Mouse (Mus musculus): ENCODE measurements around the gene Cbx4. TPM values are rescaled to one million over a fixed set of nuclear protein-coding genes. Genes with fewer than 3 reads are reported as not detected.

Cbx4 gene
- total RNA-seq, 1 experiment from 2014 or later: 121 TPM

DNA sequence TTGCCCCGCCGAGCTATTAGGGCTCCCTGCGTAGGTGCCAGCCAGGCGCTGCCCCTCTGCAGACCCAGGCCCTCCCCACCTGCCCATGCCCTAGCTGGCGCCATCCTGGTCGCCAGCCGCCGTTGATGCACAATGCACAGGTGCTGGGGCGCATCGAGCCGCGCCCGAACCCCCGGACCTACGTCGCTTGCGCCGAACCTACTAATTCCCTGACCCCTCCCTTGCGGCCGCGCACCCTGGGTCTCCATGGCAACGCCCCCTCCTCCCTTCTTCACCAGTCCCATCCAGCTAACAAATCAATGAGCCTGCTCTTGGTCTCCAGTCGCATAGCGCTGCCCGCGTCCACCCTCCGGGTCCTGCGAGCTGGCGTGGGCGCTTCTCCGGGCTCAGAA lies 44.7 kb downstream of the Cbx4 start:
- no peak for DNase-seq

DNA sequence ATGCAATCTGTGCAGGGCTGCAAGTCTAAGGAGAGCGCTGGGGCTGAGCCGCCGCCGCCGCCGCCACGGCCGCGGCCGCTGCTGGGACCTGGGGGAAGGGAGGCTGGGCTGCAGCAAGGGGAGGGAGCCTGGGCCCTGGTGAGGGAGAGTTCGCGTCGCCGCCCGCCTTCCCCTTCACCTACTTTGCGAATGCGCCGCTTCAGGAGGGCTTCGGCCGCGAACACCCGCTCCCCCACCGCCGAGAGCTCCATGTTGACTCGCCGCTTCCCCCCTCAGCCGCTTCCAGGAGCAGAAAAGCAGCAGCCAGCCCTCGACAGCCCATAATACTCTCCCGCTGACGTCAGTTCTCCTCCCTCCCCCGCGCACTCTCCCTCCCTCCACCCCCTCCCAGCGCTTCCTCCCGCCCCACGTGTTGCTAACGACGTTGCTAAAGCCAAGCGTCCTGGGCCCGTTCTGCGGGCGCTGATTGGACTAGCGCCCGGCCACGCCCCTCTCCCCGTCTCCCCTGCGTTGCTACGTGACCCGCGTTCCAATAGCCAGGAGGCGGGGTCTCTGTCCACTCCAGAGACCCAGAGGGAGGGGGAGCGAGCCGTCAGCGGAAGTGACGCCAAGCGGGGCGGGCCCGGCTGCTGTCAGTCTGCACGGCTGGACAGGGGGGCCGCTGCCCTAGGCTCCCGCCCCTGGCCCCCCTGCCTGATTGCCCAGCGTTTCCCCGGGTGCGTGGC lies 45.3 kb downstream of the Cbx4 start, which contains the start of gene Cbx8:
Gene Cbx8, minus strand, starts transcription at position 370 of the 725 bp plus-strand sequence.
- peak; percentile 99 for DNase-seq

GRCm38 (mm10) chr11:119039732-119040512 lies 46.1 kb downstream of the Cbx4 start:
- no peak for DNase-seq

GRCm38 (mm10) chr11:119038744-119039484 lies 47.1 kb downstream of the Cbx4 start:
- no peak for DNase-seq

DNA sequence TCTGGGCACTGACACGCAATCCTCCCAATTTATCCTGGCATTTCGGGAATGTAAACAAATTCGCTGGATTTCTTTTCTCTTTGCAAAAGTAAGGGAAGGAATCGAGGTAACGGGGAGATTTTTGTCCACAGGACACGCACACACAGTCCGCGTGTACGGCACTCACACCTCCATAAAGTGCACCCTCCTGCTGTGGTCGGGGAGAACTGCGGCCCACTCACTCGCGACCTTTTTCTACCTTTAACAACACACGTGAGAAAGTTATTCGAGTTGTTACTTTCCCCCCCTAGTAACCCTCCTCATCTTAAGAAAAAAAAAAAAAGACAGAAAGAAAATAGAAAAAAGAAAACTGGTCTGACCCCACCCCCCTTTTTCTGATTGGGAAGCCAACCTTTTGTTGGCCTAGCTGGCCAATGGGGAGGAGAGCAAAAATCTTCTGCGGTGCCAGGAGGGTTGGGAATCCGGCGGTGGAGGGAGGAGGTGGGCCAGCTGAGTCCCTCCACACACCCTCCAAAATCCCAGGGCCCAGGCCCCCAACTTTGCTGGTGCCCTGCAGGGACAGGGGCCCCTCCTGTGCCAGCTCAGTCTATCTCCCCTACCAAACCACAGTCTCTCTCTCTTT lies 48.1 kb downstream of the Cbx4 start:
- DNase-seq: no peak

GRCm38 (mm10) chr11:119036934-119037779 lies 48.9 kb downstream of the Cbx4 start:
- no peak for DNase-seq

GRCm38 (mm10) chr11:119036447-119036846 lies 49.6 kb downstream of the Cbx4 start:
- DNase-seq: no peak

DNA sequence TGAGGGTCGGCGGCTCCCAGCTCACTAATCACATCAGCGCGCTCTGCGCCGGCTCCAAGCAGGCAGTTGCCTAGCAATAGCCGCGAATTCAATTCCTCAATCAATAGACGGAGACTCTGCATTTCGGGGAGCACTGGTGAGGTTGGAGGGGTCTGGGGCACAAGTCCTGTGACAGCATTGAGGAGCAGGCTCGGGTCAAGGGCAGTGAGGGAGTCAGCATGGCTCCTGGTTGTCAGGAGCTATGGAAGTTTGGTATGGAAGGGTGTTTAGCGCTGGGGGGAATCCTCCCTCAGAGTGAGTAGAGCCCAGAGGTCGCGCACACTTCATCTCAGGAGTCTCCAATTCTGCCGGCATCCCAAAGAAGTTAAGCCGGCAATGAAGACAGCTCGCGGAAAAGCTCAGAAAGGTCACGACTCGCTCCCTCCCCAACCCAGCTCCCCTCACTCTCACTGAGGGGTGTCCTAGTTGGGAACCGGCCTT lies 50.3 kb downstream of the Cbx4 start:
- no peak for DNase-seq

DNA sequence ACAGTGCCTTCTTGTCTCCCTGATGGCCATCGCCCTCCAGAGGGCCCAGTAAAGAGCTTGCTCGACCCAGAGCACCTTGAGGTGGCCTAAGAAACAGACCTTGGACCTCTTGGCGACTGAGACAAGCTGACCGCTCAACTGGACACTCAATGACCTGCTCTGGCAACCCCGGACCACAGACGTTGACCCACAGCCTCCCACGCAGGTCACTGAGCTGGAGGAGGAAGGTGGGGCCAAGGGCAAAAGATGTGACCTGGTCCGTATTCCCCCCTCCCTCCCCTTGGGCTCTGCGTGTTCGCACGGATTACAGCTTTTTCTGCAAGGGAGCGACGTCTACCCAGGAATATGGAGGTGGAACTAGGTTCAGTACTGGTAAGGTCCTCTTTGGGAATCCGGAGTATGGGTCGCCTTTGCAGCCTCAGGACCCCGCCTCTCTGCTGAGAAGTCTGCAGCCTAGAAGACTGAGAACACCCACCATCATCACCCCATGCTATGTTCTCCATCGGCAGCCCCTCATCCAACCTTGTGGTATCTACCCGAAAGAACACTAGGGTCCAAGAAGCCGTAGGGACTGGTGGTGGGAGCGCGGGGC lies 50.8 kb downstream of the Cbx4 start:
- no peak for DNase-seq

DNA sequence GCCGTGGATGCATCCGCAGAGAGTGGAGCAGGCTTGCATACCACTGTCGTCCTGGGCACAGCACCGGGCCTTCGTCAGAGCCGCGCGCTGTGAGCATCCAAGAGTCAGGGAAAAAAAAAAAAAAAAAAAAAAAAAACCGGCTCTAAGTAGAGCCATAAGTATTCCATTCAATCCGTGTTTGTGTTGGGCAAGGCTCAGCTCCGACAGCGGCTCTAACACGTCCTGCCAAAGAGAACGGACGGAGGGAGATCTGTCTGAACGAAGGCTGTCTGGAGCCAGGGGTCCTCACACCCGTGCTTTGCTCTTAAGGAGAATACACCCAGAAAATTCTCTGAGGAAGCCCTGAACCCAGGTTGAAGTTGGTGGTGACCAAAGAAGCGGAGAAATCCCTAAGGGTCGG lies 51.4 kb downstream of the Cbx4 start:
- DNase-seq: no peak

DNA sequence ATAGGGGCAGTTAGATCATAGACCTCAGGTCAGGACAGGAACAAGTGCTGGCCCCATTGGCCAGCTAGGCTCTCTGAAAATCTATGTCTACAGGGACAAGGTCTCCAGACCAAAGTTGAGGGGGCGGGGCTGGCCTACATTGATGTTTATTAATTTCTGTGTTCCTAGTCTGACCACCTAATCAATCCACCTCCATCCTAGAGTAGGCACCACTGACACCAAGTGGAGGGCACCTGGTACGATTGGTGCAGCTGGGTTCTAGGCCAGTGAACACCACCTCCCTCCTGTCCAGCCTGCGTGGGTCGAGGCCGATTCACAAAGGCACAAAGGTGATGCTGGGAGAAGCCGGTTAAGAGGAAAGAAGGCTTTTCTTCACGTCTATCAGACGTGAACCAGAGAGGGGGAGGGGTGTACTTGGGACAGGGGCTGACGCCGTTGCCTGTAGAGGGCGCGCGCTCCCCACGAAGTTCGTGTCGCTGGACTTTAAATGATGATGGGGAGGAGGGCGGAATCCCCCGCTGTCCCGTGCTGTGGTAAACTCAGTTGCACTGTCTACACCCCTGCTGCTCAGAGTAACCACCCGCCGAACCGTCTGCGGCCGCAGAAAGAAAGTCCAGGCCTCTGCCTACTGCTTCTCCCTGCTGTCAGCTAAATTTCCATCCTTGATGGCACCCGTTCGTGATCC lies 52.0 kb downstream of the Cbx4 start:
- DNase-seq: peak; percentile 85

Other genes starting within 250 kb of the Cbx4 start
- 6.2 and 7.2 TPM in 2 replicates for gene Rbfox3, start 174.6 kb downstream of the Cbx4 start, total RNA-seq (2021)
- gene Enpp7, start 98.0 kb downstream of the Cbx4 start, total RNA-seq (2021): not detected in 2 replicates
- 8.9 and 9.8 TPM in 2 replicates for gene Cbx2, start 63.3 kb downstream of the Cbx4 start, total RNA-seq (2021)
- 9.2 and 13.0 TPM in 2 replicates for gene Cbx8, start 45.3 kb downstream of the Cbx4 start, total RNA-seq (2021)
- gene Tbc1d16, start 142.3 kb upstream of the Cbx4 start, total RNA-seq (2021): 12.7 and 14.3 TPM in 2 replicates
- gene Ccdc40, start 142.4 kb upstream of the Cbx4 start, total RNA-seq (2021): 0.29 and 1.7 TPM in 2 replicates
- gene Gaa, start 181.7 kb upstream of the Cbx4 start, total RNA-seq (2021): 101 and 102 TPM in 2 replicates
- 121 and 129 TPM in 2 replicates for gene Eif4a3, start 213.9 kb upstream of the Cbx4 start, total RNA-seq (2021)
- gene Card14, start 221.5 kb upstream of the Cbx4 start, total RNA-seq (2021): 0.30 and 0.38 TPM in 2 replicates

All from adrenal gland, postnatal 25 days (tissue).